Mouse (Mus musculus) erythroblast, embryonic 14.5 days (primary cell): ENCODE measurements around the gene Slc41a1. TPM values are rescaled to one million over a fixed set of nuclear protein-coding genes. Genes with fewer than 3 reads are reported as not detected.

ENCODE experiments used
- H3K27me3 ChIP-seq: 2 replicates; pipeline ENCODE4 v1.6.1; 2012; ENCODE audit warnings: inconsistent platforms; ENCODE audit not compliant: control insufficient read depth
- H3K36me3 ChIP-seq: 2 replicates; pipeline ENCODE4 v1.6.1; 2012; ENCODE audit warnings: mild to moderate bottlenecking, inconsistent platforms; ENCODE audit not compliant: control insufficient read depth
- H3K4me1 ChIP-seq: 2 replicates; pipeline ENCODE4 v1.6.1; 2012; ENCODE audit warnings: inconsistent platforms; ENCODE audit not compliant: control insufficient read depth
- H3K4me3 ChIP-seq: replicated peaks from 2 replicates; pipeline ENCODE3; 2012; ENCODE audit warnings: moderate library complexity, mild to moderate bottlenecking, inconsistent platforms
- H3K9me3 ChIP-seq: 2 replicates; pipeline ENCODE4 v1.6.1; 2012; ENCODE audit warnings: low read length, inconsistent platforms, mixed read lengths; ENCODE audit not compliant: control insufficient read depth
- GATA1 ChIP-seq: IDR thresholded peaks from 2 replicates; pipeline ENCODE4 v1.6.1; 2012; ENCODE audit warnings: low read length, inconsistent platforms, mixed read lengths
- TAL1 ChIP-seq: IDR thresholded peaks from 3 replicates; pipeline ENCODE4 v1.6.1; 2012; ENCODE audit warnings: low read length, inconsistent platforms, mixed read lengths
- polyA plus RNA-seq: library from polyadenylated mRNA; stranded (reverse); fragments of >175 nt; gene quantifications from 2 replicates; pipeline ENCODE4 v1.2.3, GENCODE M21; 2012

Gene Slc41a1
- polyA plus RNA-seq, result 0.06 and 0.17 TPM in 2 replicates

GRCm38 (mm10) chr1:131827207-131827786 is at the start of gene Slc41a1:
Gene Slc41a1 (plus strand): TSS chr1:131827493.
- peaks cover 11% of the 10 kb centered on the region for H3K27me3 ChIP-seq
- no peak for TF ChIP-seq TAL1
- H3K36me3 ChIP-seq, result no peaks in the 10 kb centered on the region; the same call in 1 of the 2 replicates
- no peaks in the 10 kb centered on the region for H3K9me3 ChIP-seq
- H3K4me1 ChIP-seq, result peaks cover 24% of the 10 kb centered on the region
- peak within 1 kb of the TSS; percentile 82 for H3K4me3 ChIP-seq

- TF ChIP-seq TAL1 (no peak), GATA1 (no peak)
- Histone ChIP-seq H3K4me1 (no peaks in the 10 kb centered on the region), H3K36me3 (no peaks in the 10 kb centered on the region), H3K9me3 (no peaks in the 10 kb centered on the region), H3K27me3 (peaks cover 27% of the 10 kb centered on the region), H3K4me3 (no peak overlapping the region)
These were observed 32.7 kb upstream of the Slc41a1 start for GRCm38 (mm10) chr1:131794591-131794990.

- TF ChIP-seq TAL1 (no peak), GATA1 (no peak)
- Histone ChIP-seq H3K4me3 (no peak overlapping the region), H3K9me3 (no peaks in the 10 kb centered on the region), H3K36me3 (no peaks in the 10 kb centered on the region), H3K4me1 (no peaks in the 10 kb centered on the region), H3K27me3 (peaks cover 27% of the 10 kb centered on the region)
These were observed 32.1 kb upstream of the Slc41a1 start for GRCm38 (mm10) chr1:131795171-131795570.

- peaks cover 27% of the 10 kb centered on the region for H3K27me3 ChIP-seq
- peak within 1 kb of the TSS; percentile 19 for H3K4me3 ChIP-seq
- TF ChIP-seq GATA1 (no peak), TAL1 (no peak)
- no peaks in the 10 kb centered on the region for H3K9me3 ChIP-seq
- H3K36me3 ChIP-seq, result no peaks in the 10 kb centered on the region
- H3K4me1 ChIP-seq, result no peaks in the 10 kb centered on the region
These were observed 29.9 kb upstream of the Slc41a1 start, which contains the start of gene Pm20d1 for GRCm38 (mm10) chr1:131797202-131797909. Gene Pm20d1 (plus strand): TSS chr1:131797381.

- TF ChIP-seq GATA1 (no peak), TAL1 (no peak)
- H3K4me1 ChIP-seq, result no peaks in the 10 kb centered on the region
- H3K4me3 ChIP-seq, result no peak overlapping the region
- H3K9me3 ChIP-seq, result no peaks in the 10 kb centered on the region
- peaks cover 27% of the 10 kb centered on the region for H3K27me3 ChIP-seq
- no peaks in the 10 kb centered on the region; the same call in 1 of the 2 replicates for H3K36me3 ChIP-seq
These were observed 27.3 kb upstream of the Slc41a1 start for GRCm38 (mm10) chr1:131800001-131800400.

- Histone ChIP-seq H3K27me3 (peaks cover 27% of the 10 kb centered on the region), H3K4me3 (no peak overlapping the region), H3K9me3 (no peaks in the 10 kb centered on the region), H3K36me3 (no peaks in the 10 kb centered on the region; the same call in 1 of the 2 replicates), H3K4me1 (no peaks in the 10 kb centered on the region)
- TF ChIP-seq GATA1 (no peak), TAL1 (no peak)
These were observed 26.2 kb upstream of the Slc41a1 start for GRCm38 (mm10) chr1:131801071-131801470.

GRCm38 (mm10) chr1:131802652-131803051 is 24.6 kb upstream of the Slc41a1 start:
- no peak for TF ChIP-seq GATA1
- no peak for TF ChIP-seq TAL1
- Histone ChIP-seq H3K9me3 (no peaks in the 10 kb centered on the region), H3K4me1 (no peaks in the 10 kb centered on the region), H3K36me3 (no peaks in the 10 kb centered on the region; the same call in 1 of the 2 replicates), H3K27me3 (peaks cover 13% of the 10 kb centered on the region), H3K4me3 (no peak overlapping the region)

GRCm38 (mm10) chr1:131804166-131804565 is 23.1 kb upstream of the Slc41a1 start:
- no peak overlapping the region for H3K4me3 ChIP-seq
- H3K27me3 ChIP-seq, result no peaks in the 10 kb centered on the region
- no peaks in the 10 kb centered on the region for H3K4me1 ChIP-seq
- H3K9me3 ChIP-seq, result no peaks in the 10 kb centered on the region
- H3K36me3 ChIP-seq, result no peaks in the 10 kb centered on the region; the same call in 1 of the 2 replicates
- TF ChIP-seq GATA1 (no peak), TAL1 (no peak)

GRCm38 (mm10) chr1:131808986-131809385 is 18.3 kb upstream of the Slc41a1 start:
- Histone ChIP-seq H3K36me3 (no peaks in the 10 kb centered on the region; the same call in 1 of the 2 replicates), H3K4me3 (no peak overlapping the region), H3K27me3 (no peaks in the 10 kb centered on the region), H3K4me1 (no peaks in the 10 kb centered on the region), H3K9me3 (no peaks in the 10 kb centered on the region)
- TF ChIP-seq GATA1, result no peak
- TF ChIP-seq TAL1, result no peak
